Mouse (Mus musculus): ENCODE measurements around the gene Vwa2.

GRCm38 (mm10) chr19:56830163-56830562 is 43.9 kb upstream of the Vwa2 start:
- TF ChIP-seq CTCF (IDR thresholded peaks at IDR 0.05; ENCODE audit: control insufficient read depth, insufficient read depth, insufficient read length), result no peak
- TF ChIP-seq USF1 (IDR thresholded peaks at IDR 0.05; ENCODE audit: low read depth), result no peak
- no peak for TF ChIP-seq MAX (IDR thresholded peaks at IDR 0.05)
- no peak for TF ChIP-seq MYOG (IDR thresholded peaks at IDR 0.05; ENCODE audit: control insufficient read depth, extremely low read depth, insufficient read length)
- no peak for TF ChIP-seq CEBPB (IDR thresholded peaks at IDR 0.05; ENCODE audit: low read depth)

All from C2C12 (cell line).